Mouse (Mus musculus) small intestine, adult 2 months (tissue): ENCODE results near the gene Mfsd6.

Source experiments
- CTCF ChIP-seq: fragments of 200-500 bp; IDR thresholded peaks from 2 replicates; pipeline ENCODE4 v1.5.1; 2012; ENCODE audit warnings: low read depth, mild to moderate bottlenecking, control low read depth, inconsistent platforms, low read length, moderate library complexity, mixed read lengths; ENCODE audit not compliant: insufficient replicate concordance, insufficient read length; ENCODE audit errors: extremely low read depth
- POLR2A ChIP-seq: fragments of 200-500 bp; IDR thresholded peaks from 2 replicates; pipeline ENCODE4 v1.6.1; 2012; ENCODE audit warnings: low read depth, mild to moderate bottlenecking, control low read depth, inconsistent platforms, low read length, moderate library complexity

DNA sequence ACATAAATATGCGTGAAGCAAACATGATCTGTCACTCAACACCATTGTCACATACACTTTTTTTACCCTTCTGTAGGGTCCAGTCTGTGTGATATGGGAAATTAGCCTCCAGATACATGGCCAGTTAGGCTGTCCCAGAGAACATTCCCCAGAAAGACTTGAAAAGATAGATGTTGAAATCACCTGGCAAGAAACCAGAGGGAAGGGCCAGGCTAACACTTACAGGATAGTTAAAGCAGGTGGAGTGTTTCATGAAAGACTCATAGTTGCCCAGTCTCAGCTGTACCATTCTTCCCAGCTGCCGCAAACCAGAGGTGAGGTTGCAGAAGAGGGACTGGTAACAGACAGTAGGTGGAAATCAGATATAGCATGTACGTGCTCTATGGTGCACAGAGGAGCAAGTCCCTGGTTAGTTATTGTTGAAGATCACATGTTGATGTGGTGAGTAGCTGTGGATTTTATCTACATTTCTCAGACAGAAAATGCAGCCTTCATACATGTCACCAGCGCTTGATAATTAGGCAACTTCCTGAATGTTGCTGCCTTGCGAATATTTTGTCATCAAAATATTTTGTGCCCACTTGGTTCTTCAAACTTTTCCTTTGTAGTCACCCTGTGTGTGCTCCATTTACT, 1.7 kb upstream of the Mfsd6 start:
- no peak for TF ChIP-seq CTCF
- TF ChIP-seq POLR2A, result no peak
